In the genomic region with DNA sequence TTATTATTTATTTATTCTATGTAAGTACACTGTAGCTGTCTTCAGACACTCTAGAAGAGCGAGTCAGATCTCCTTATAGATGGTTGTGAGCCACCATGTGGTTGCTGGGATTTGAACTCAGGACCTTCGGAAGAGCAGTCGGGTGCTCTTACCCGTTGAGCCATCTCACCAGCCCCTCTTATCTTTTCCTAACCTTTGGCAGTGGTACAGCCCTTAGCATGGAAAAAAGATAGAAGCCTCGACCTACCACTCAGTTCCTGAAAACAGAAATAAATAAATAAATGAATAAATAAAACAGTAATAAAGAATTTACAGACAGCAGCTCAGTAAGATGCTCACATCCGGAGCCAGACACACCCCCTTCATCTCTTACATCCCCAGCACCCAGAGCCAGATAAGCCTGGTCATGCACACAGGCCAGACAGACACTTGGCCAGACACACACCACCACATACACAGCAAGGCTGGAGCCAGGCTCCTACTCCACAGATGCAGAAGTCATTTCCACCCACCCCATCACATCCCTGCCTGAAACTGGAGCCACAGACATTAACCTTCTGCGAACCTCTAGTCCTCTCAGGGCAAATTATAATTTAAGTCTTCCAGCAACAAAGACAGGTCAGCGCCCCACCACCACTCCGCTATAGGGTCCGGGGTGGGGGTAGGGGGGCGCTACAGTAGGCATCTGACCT, we compare ENCODE assay signal across 10 mouse cellular contexts. TPM values are rescaled to one million over a fixed set of nuclear protein-coding genes. Genes with fewer than 3 reads are reported as not detected.
DNase-seq lines count a peak whose midpoint lies in the region; ATAC-seq lines count a peak whose summit lies in the region.
"Had no signal": no experiment of that assay in that cellular context is flagged by ENCODE, and none has a peak within 500 bp of the region (broad histone marks: within the 10 kb centered on the region; RNA-seq: fewer than 3 reads in every experiment).

No protein-coding gene starts in this region.

- H3K27me3 ChIP-seq in lung, embryonic 15.5 days = no peaks in the 10 kb centered on the region
- H3K27me3 ChIP-seq in forebrain, embryonic 16.5 days (replicated peaks; ENCODE audit: control insufficient read depth, insufficient read depth, low read length) = no peaks in the 10 kb centered on the region
- H3K27me3 ChIP-seq in liver, embryonic 12.5 days (replicated peaks) = peaks cover 56% of the 10 kb centered on the region
- no peaks in the 10 kb centered on the region for H3K27me3 ChIP-seq in stomach, embryonic 15.5 days (replicated peaks)

- peak overlapping the region; percentile 90 for H3K4me3 ChIP-seq in lung, embryonic 15.5 days
- H3K4me3 ChIP-seq in forebrain, embryonic 16.5 days (replicated peaks; ENCODE audit: low read length) = peak overlapping the region; percentile 76
- H3K4me3 ChIP-seq in liver, embryonic 12.5 days = peak overlapping the region; percentile 64; the same call in 1 of the 2 replicates
- H3K4me3 ChIP-seq in stomach, embryonic 15.5 days (replicated peaks) = peak overlapping the region; percentile 89

- WGBS in lung, embryonic 15.5 days = 38% methylated on average over 11 of the region's 11 CpGs
- 47% methylated on average over 11 of the region's 11 CpGs for WGBS in forebrain, embryonic 16.5 days
- WGBS in liver, embryonic 12.5 days (ENCODE audit: insufficient replicate concordance) = 62% methylated on average over 11 of the region's 11 CpGs
- 49% methylated on average over 11 of the region's 11 CpGs for WGBS in stomach, embryonic 15.5 days

- H3K4me1 ChIP-seq in lung, embryonic 15.5 days = peaks cover 62% of the 10 kb centered on the region
- H3K4me1 ChIP-seq in forebrain, embryonic 16.5 days (replicated peaks; ENCODE audit: control insufficient read depth, insufficient read depth, low read length) = peaks cover 64% of the 10 kb centered on the region
- H3K4me1 ChIP-seq in liver, embryonic 12.5 days = peaks cover 72% of the 10 kb centered on the region
- peaks cover 53% of the 10 kb centered on the region for H3K4me1 ChIP-seq in stomach, embryonic 15.5 days

- peak overlapping the region; percentile 95 for H3K4me2 ChIP-seq in lung, embryonic 15.5 days
- H3K4me2 ChIP-seq in forebrain, embryonic 16.5 days (ENCODE audit: low read length) = peak overlapping the region; percentile 88
- H3K4me2 ChIP-seq in liver, embryonic 12.5 days = peak overlapping the region; percentile 96
- H3K4me2 ChIP-seq in stomach, embryonic 15.5 days = peak overlapping the region; percentile 92

- H3K36me3 ChIP-seq in lung, embryonic 15.5 days = peaks cover 12% of the 10 kb centered on the region
- H3K36me3 ChIP-seq in forebrain, embryonic 16.5 days (ENCODE audit: control insufficient read depth, insufficient read depth) = no peaks in the 10 kb centered on the region
- H3K36me3 ChIP-seq in liver, embryonic 12.5 days = no peaks in the 10 kb centered on the region
- H3K36me3 ChIP-seq in stomach, embryonic 15.5 days = no peaks in the 10 kb centered on the region

- H3K9me3 ChIP-seq in lung, embryonic 15.5 days = no peaks in the 10 kb centered on the region
- no peaks in the 10 kb centered on the region for H3K9me3 ChIP-seq in forebrain, embryonic 16.5 days (ENCODE audit: control insufficient read depth, low read length)
- H3K9me3 ChIP-seq in liver, embryonic 12.5 days (replicated peaks) = no peaks in the 10 kb centered on the region
- H3K9me3 ChIP-seq in stomach, embryonic 15.5 days = no peaks in the 10 kb centered on the region

- no peak for DNase-seq in lung, adult 18-20 months
- DNase-seq in layer of hippocampus, postnatal 14 days (ENCODE audit: low spot score in 2 of 2) = no peak
- no peak for DNase-seq in urinary bladder, postnatal 10 days (ENCODE audit: low spot score)
- no peak for DNase-seq in thymus, postnatal 4 days
- DNase-seq: thymus, postnatal 25 days had no signal

- no peak for ATAC-seq in lung, embryonic 15.5 days (ENCODE audit: borderline replicate concordance, extremely low read depth, low FRiP score, low TSS enrichment)
- ATAC-seq in forebrain, embryonic 16.5 days = no peak
- no peak for ATAC-seq in liver, embryonic 12.5 days
- no peak for ATAC-seq in stomach, embryonic 15.5 days (ENCODE audit: insufficient read depth, low FRiP score, low read depth)

- peak overlapping the region; percentile 100 for H3K27ac ChIP-seq in lung, embryonic 15.5 days
- peak overlapping the region; percentile 93 for H3K27ac ChIP-seq in forebrain, embryonic 16.5 days (ENCODE audit: low read length)
- H3K27ac ChIP-seq in liver, embryonic 12.5 days = no peak overlapping the region
- H3K27ac ChIP-seq in stomach, embryonic 15.5 days = peak overlapping the region; percentile 99

- H3K9ac ChIP-seq in lung, embryonic 15.5 days = peak overlapping the region; percentile 94
- peak overlapping the region; percentile 91 for H3K9ac ChIP-seq in forebrain, embryonic 16.5 days (replicated peaks; ENCODE audit: low read depth, low read length)
- H3K9ac ChIP-seq in liver, embryonic 12.5 days = no peak overlapping the region
- peak overlapping the region; percentile 82; the same call in 1 of the 2 replicates for H3K9ac ChIP-seq in stomach, embryonic 15.5 days

RNA-seq across cellular contexts. Expression of gene Pcgf2, which starts 3.0 kb away (rescaled TPM):
- polyA plus RNA-seq in lung, embryonic 15.5 days (2015; fragmentation: Nextera tagmentation; extraction: Ambion mirVana) = 12.1 and 13.2 TPM in 2 replicates
- polyA plus RNA-seq in forebrain, embryonic 16.5 days (2015; fragmentation: Nextera tagmentation; extraction: Ambion mirVana) = 14.8 and 19.8 TPM in 2 replicates
- polyA plus RNA-seq in liver, embryonic 12.5 days (2016; fragmentation: Nextera tagmentation; extraction: Ambion mirVana) = 5.0 and 5.1 TPM in 2 replicates
- 12.1 and 13.6 TPM in 2 replicates for polyA plus RNA-seq in stomach, embryonic 15.5 days (2015; fragmentation: Nextera tagmentation; extraction: Ambion mirVana)
- total RNA-seq in layer of hippocampus, postnatal 14 days (2021) = 10 to 100 TPM; 29.9 to 32.7 TPM
- total RNA-seq: neutrophil, adult 5-6 weeks had no signal

RNA-seq across cellular contexts. Expression of gene Psmb3, which starts 5.9 kb away (rescaled TPM):
- 465 and 505 TPM in 2 replicates for polyA plus RNA-seq in lung, embryonic 15.5 days (2015; fragmentation: Nextera tagmentation; extraction: Ambion mirVana)
- polyA plus RNA-seq in forebrain, embryonic 16.5 days (2015; fragmentation: Nextera tagmentation; extraction: Ambion mirVana) = 403 and 431 TPM in 2 replicates
- 364 and 370 TPM in 2 replicates for polyA plus RNA-seq in liver, embryonic 12.5 days (2016; fragmentation: Nextera tagmentation; extraction: Ambion mirVana)
- polyA plus RNA-seq in stomach, embryonic 15.5 days (2015; fragmentation: Nextera tagmentation; extraction: Ambion mirVana) = 396 and 424 TPM in 2 replicates
- 100 to 1,000 TPM; 140 to 149 TPM for total RNA-seq in layer of hippocampus, postnatal 14 days (2021)

RNA-seq across cellular contexts. Expression of gene Cisd3, which starts 11.7 kb away (rescaled TPM):
- polyA plus RNA-seq in lung, embryonic 15.5 days (2015; fragmentation: Nextera tagmentation; extraction: Ambion mirVana) = 44.1 and 45.5 TPM in 2 replicates
- polyA plus RNA-seq in forebrain, embryonic 16.5 days (2015; fragmentation: Nextera tagmentation; extraction: Ambion mirVana) = 14.6 and 15.4 TPM in 2 replicates
- 12.6 and 14.7 TPM in 2 replicates for polyA plus RNA-seq in liver, embryonic 12.5 days (2016; fragmentation: Nextera tagmentation; extraction: Ambion mirVana)
- 37.2 and 40.7 TPM in 2 replicates for polyA plus RNA-seq in stomach, embryonic 15.5 days (2015; fragmentation: Nextera tagmentation; extraction: Ambion mirVana)
- 10 to 100 TPM; 47.1 to 50.2 TPM for total RNA-seq in layer of hippocampus, postnatal 14 days (2021)

RNA-seq across cellular contexts. Expression of gene Mllt6, which starts 34.1 kb away (rescaled TPM):
- 3.2 and 3.3 TPM in 2 replicates for polyA plus RNA-seq in lung, embryonic 15.5 days (2015; fragmentation: Nextera tagmentation; extraction: Ambion mirVana)
- polyA plus RNA-seq in forebrain, embryonic 16.5 days (2015; fragmentation: Nextera tagmentation; extraction: Ambion mirVana) = 4.2 and 5.1 TPM in 2 replicates
- polyA plus RNA-seq in liver, embryonic 12.5 days (2016; fragmentation: Nextera tagmentation; extraction: Ambion mirVana) = 0.32 and 0.33 TPM in 2 replicates
- polyA plus RNA-seq in stomach, embryonic 15.5 days (2015; fragmentation: Nextera tagmentation; extraction: Ambion mirVana) = 2.2 TPM in 2 replicates
- total RNA-seq in layer of hippocampus, postnatal 14 days (2021) = 10 to 100 TPM; 72.8 to 83.8 TPM

RNA-seq across cellular contexts. Expression of gene Pip4k2b, which starts 47.2 kb away (rescaled TPM):
- 1.6 and 1.8 TPM in 2 replicates for polyA plus RNA-seq in lung, embryonic 15.5 days (2015; fragmentation: Nextera tagmentation; extraction: Ambion mirVana)
- 4.1 and 4.7 TPM in 2 replicates for polyA plus RNA-seq in forebrain, embryonic 16.5 days (2015; fragmentation: Nextera tagmentation; extraction: Ambion mirVana)
- 0.92 and 1.1 TPM in 2 replicates for polyA plus RNA-seq in liver, embryonic 12.5 days (2016; fragmentation: Nextera tagmentation; extraction: Ambion mirVana)
- polyA plus RNA-seq in stomach, embryonic 15.5 days (2015; fragmentation: Nextera tagmentation; extraction: Ambion mirVana) = 1.4 and 1.5 TPM in 2 replicates
- total RNA-seq in layer of hippocampus, postnatal 14 days (2021) = 100 to 1,000 TPM; 115 to 118 TPM
